Mouse (Mus musculus) testis, adult 2 months (tissue): ENCODE measurements around the gene Ttc23. TPM values are rescaled to one million over a fixed set of nuclear protein-coding genes. Genes with fewer than 3 reads are reported as not detected.

ENCODE experiments used
- H3K27ac ChIP-seq: fragments of 200-500 bp; 2 replicates; pipeline ENCODE4 v1.5.1; 2012; ENCODE audit warnings: low read depth, low read length; ENCODE audit not compliant: control insufficient read depth, insufficient read depth
- H3K27me3 ChIP-seq: fragments of 200-500 bp; 2 replicates; pipeline ENCODE4 v1.6.1; 2012; ENCODE audit warnings: mild to moderate bottlenecking, low read length, moderate library complexity; ENCODE audit not compliant: control insufficient read depth, insufficient read depth
- H3K36me3 ChIP-seq: fragments of 200-500 bp; 2 replicates; pipeline ENCODE4 v1.6.1; 2012; ENCODE audit warnings: mild to moderate bottlenecking, low read length; ENCODE audit not compliant: control insufficient read depth, insufficient read depth
- H3K4me1 ChIP-seq: fragments of 200-500 bp; 2 replicates; pipeline ENCODE4 v1.6.1; 2012; ENCODE audit warnings: low read length; ENCODE audit not compliant: control insufficient read depth, insufficient read depth
- H3K4me3 ChIP-seq: fragments of 200-500 bp; 2 replicates; pipeline ENCODE4 v1.5.1; 2012; ENCODE audit warnings: low read depth, mild to moderate bottlenecking, low read length, moderate library complexity, mixed read lengths; ENCODE audit not compliant: control insufficient read depth
- CTCF ChIP-seq: fragments of 200-500 bp; IDR thresholded peaks from 2 replicates; pipeline ENCODE4 v1.5.1; 2012; ENCODE audit warnings: low read depth, mild to moderate bottlenecking, inconsistent platforms, low read length, moderate library complexity; ENCODE audit not compliant: control insufficient read depth, insufficient read depth, insufficient replicate concordance
- POLR2A ChIP-seq: fragments of 200-500 bp; IDR thresholded peaks from 2 replicates; pipeline ENCODE4 v1.6.1; 2012; ENCODE audit warnings: low read depth, mild to moderate bottlenecking, inconsistent platforms, low read length, moderate library complexity; ENCODE audit not compliant: control insufficient read depth
- polyA plus RNA-seq: library from polyadenylated mRNA; depleted of rRNA; stranded (reverse); fragments of >200 nt; gene quantifications from 2 replicates; pipeline ENCODE4 v1.2.3, GENCODE M21; 2012

Gene Ttc23
- polyA plus RNA-seq, 1 experiment = 43.7 TPM

DNA sequence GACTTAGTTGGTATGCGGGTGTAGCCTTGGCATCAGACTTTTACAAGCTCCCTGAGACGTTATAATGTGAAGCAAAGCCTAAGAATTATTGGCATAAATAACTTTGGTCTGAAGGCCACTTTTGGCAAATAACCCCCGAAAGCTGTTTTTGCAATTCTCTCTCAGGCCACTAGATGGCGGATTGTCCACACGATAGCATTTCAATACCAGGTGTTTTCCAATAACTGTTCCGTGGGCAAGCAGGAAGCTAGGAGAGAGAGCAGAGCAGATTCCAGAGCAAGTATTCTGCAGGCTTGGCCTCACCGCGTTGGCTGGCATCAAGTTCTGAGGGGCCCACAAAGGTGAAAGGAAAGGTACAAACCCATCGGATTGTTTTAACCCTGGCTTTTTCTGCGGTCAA is 141.5 kb downstream of the Ttc23 start:
- no peak overlapping the region for H3K27ac ChIP-seq
- no peaks in the 10 kb centered on the region for H3K27me3 ChIP-seq

DNA sequence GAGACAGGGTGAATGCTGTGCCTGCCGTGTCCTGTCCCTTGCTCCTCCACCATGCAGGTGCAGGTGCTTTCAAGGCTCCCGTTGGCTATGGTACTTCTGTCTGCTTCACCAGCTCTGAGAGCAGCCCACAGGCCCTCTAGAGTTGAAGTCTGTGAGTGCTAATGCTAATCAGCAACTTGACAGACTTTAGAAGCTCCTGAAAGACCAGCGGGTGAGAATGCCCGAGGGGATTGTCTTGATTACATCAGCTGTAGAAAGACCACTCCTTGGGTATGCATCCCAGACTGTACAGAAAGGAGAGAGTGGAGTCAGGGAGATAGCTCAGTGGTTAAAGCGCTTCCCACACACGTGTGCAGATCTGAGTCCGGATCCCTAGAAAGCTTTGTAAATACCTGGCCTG is 144.0 kb downstream of the Ttc23 start:
- no peaks in the 10 kb centered on the region for H3K27me3 ChIP-seq
- H3K27ac ChIP-seq = no peak overlapping the region
- H3K36me3 ChIP-seq = no peaks in the 10 kb centered on the region
- TF ChIP-seq CTCF = no peak
- no peak for TF ChIP-seq POLR2A
- H3K4me1 ChIP-seq = peaks cover 2% of the 10 kb centered on the region
- H3K4me3 ChIP-seq = no peak overlapping the region

More for the DNA sequence above, 141.5 kb downstream of the Ttc23 start:
- TF ChIP-seq CTCF (peak; percentile 50; the same call in 1 of the 2 replicates), POLR2A (no peak)
- no peaks in the 10 kb centered on the region for H3K36me3 ChIP-seq
- peak overlapping the region; percentile 42 for H3K4me3 ChIP-seq
- H3K4me1 ChIP-seq = peaks cover 2% of the 10 kb centered on the region

DNA sequence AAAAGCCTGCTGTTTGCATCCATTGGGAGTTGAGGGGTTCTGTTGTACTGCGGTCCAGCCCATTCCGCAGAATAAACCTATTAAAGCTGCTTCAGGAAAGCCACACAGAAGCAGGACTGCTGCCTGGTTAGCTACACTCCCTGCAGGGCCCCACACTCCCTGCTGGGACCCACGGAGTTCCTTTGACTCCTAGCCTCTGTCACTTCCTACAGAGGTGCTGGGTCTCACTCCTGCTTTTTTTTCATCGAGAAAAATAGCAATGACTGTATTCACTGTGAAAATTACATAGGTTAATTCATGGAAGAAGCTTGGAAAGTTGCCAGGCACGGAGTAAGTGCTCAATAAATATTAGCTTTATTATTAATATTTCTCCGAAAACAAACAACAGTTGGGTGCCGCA is 146.2 kb downstream of the Ttc23 start:
- Histone ChIP-seq H3K27ac (no peak overlapping the region), H3K36me3 (no peaks in the 10 kb centered on the region), H3K4me3 (no peak overlapping the region), H3K27me3 (no peaks in the 10 kb centered on the region), H3K4me1 (peaks cover 2% of the 10 kb centered on the region)
- no peak for TF ChIP-seq POLR2A

DNA sequence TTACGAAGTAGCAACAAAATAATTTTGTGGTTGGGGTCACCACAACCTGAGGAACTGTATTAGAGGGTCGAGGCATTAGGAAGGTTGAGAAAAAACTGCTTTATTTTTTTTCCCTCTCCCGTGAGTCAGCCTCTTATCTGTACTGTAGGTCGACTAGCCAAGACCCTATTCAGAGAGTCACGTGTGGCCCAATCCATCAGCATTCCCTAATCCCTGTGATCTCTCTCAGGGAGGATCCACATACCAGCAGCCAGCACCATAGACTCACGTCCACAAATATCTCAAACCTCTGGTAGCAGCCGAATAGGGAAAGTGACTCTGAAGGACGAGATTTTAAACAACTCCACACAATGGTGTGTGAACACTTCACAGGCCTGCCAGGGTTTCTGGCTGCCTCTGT is 149.9 kb downstream of the Ttc23 start:
- TF ChIP-seq CTCF (no peak), POLR2A (no peak)
- Histone ChIP-seq H3K27ac (no peak overlapping the region), H3K27me3 (no peaks in the 10 kb centered on the region), H3K4me1 (no peaks in the 10 kb centered on the region), H3K4me3 (no peak overlapping the region), H3K36me3 (no peaks in the 10 kb centered on the region)

DNA sequence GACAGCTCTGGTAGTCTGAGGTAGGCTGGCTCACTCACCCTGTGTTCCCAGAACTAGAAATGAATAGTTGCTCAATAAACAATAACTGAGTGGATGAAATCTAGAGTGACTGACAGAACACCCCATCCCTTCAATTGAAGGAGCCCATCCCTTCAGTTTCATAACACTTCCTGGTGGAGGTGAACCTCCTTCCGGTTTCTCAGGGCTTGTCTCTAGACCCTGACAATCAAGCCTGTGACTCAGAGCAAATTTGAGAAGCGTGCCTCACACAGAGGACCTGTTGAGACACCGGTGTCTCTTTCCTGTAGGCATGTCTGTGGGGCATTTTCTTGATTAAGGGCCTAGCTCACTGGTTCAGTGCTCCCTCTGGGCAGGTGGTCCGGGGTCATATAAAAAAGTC is 151.3 kb downstream of the Ttc23 start:
- TF ChIP-seq POLR2A (no peak), CTCF (no peak)
- Histone ChIP-seq H3K27me3 (no peaks in the 10 kb centered on the region), H3K27ac (no peak overlapping the region), H3K36me3 (no peaks in the 10 kb centered on the region), H3K4me3 (no peak overlapping the region), H3K4me1 (0 out of 2 replicates have a peak, but pooled peaks cover 2% of the 10 kb centered on the region)

DNA sequence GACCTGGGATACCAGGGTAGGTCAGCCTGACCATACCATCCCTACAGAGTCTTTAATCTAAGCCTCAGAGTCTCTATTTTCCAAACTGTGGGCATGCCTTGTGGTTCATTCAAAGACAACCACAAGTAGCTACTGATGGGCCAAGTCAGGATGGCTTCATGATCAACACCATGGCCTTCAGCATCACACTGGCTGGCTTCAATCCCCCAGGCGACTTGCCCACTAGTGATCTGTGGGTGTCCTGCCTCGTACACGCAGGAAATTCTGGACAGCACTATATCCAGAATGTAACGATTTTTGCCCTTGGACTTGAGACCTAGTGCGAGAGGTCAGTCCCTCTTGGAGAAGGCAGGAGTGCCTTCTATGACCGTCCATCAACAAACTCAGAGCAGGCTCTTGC is 153.3 kb downstream of the Ttc23 start:
- no peak overlapping the region for H3K27ac ChIP-seq
- no peak for TF ChIP-seq POLR2A
- no peak for TF ChIP-seq CTCF
- no peaks in the 10 kb centered on the region for H3K36me3 ChIP-seq
- no peaks in the 10 kb centered on the region for H3K27me3 ChIP-seq
- H3K4me3 ChIP-seq = no peak overlapping the region
- peaks cover 7% of the 10 kb centered on the region for H3K4me1 ChIP-seq

DNA sequence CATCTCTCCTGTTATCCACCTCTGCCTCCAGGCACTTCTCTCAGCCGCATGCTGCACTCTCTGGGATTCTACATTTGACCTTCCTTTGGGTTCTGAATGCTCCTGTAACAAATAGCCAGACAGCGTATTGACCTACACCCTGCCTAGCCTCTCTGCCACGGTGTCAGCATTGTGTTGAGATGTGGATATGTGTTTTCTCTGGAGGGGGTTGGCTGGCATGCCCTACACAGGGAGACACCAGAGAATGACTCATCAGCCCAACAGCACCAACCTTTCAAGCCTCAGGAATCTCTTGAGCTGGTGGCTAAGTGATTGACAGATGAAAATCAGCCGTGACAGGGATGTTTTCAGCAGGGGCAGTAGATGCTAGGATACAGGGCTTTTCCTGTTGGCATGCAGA is 153.8 kb downstream of the Ttc23 start:
- H3K36me3 ChIP-seq = no peaks in the 10 kb centered on the region
- H3K4me1 ChIP-seq = peaks cover 7% of the 10 kb centered on the region
- no peak overlapping the region for H3K27ac ChIP-seq
- TF ChIP-seq POLR2A (no peak), CTCF (no peak)
- no peaks in the 10 kb centered on the region for H3K27me3 ChIP-seq
- no peak overlapping the region for H3K4me3 ChIP-seq
